Mouse (Mus musculus) E14TG2a.4 (cell line): ENCODE results near the gene Celf5.

ENCODE experiments used
- CTCF ChIP-seq: conservative IDR thresholded peaks from 2 replicates; pipeline ENCODE4 v1.5.1; 2014; ENCODE audit warnings: low read length
- NANOG ChIP-seq: IDR thresholded peaks from 2 replicates; pipeline ENCODE4 v1.6.1; 2014; ENCODE audit warnings: borderline replicate concordance, low read length, mixed read lengths

DNA sequence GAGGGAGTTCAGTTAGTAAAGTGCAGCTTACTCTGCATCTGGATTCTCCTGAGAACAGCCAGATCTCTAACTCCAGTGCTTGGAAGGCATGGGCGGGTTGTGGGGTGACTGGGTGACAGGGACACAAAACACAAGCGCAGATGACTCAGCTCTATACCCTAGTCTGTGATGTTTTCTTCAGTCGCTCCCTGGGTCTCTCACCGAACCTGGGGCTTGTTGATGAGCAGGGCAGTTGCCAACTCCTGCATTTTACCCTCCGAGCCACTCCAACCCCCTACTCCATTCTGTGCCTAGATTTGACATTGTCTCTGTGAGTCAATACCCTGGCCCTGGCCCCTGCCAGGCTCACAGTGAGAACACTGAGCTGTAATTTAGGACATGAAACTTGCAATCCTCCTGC lies 19.4 kb upstream of the Celf5 start:
- TF ChIP-seq CTCF (no peak), NANOG (no peak)
